Mouse (Mus musculus) thymus, postnatal 4 days (tissue): Measurements from ENCODE around the gene Oxtr.

ENCODE experiments used
- DNase-seq: peaks from one replicate; pipeline ENCODE4 v3.0.0; 2021

The Oxtr gene

GRCm38 (mm10) chr6:112487993-112488392 is 1.8 kb downstream of the Oxtr start:
- DNase-seq: no peak

- peak; percentile 55 for DNase-seq
Measured at GRCm38 (mm10) chr6:112484316-112484715, 5.4 kb downstream of the Oxtr start.

GRCm38 (mm10) chr6:112479861-112480260 is 9.9 kb downstream of the Oxtr start:
- peak; percentile 42 for DNase-seq

- no peak for DNase-seq
Measured at GRCm38 (mm10) chr6:112471644-112472043, 18.1 kb downstream of the Oxtr start.

DNA sequence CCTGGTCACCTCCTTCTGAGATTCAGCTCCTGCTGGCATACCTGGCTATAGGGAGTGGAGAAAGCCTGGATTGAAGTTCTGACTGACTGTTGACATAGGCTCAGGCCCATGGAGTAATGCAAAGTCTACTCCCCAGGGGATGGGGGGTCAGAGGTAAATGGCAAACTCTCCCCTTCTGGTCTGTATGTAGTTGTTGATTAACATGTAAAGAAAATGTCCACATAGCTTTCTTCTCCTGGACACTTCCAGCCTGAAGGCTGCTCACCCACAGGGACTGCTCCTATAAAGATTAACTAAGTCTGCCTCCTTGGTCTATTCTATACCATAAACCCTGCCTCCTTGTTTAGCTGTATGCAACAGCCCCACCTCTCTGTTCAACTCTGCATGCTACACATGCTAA is 23.7 kb downstream of the Oxtr start:
- no peak for DNase-seq

DNA sequence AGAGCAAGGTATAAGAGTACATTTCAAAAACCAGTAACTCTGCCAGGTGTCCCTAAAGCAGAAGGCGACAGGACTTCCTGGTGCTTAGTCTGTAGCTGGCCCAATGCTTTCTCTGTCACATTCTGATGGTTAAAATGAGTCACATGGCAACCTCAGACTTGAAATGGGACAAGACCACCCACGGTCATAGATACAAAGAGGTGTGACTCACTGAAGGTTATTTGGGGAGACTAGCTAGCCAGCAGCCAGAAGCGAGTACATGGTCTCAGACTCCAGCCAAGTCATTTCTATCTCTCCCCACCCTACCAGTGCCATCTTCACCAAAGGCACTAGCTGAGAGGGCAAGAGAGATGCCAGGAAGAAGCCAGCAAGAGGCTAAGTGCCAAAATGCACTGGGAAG is 24.3 kb downstream of the Oxtr start:
- DNase-seq: no peak

DNA sequence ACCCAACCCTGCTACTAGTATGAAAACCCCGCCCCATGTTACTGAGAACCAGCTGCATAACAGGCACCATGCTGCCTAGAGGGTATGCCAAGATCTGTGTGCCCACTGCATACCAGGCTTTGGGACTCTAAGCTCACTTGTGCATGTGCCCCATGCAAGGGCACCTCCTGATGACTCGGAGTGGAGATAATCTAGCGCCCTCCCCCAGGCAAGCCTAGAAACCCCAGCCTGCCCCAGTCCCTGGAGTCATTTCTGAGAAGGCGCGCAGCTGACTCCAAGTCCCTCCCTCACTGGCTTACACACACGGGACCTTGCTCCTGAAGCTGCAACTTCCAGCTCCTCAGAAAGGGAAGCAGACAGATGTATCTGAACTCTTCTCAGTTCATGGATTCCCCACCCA is 26.4 kb downstream of the Oxtr start:
- DNase-seq: no peak

- no peak for DNase-seq
Measured at GRCm38 (mm10) chr6:112461459-112461858, 28.3 kb downstream of the Oxtr start.

GRCm38 (mm10) chr6:112459341-112459749 is 30.4 kb downstream of the Oxtr start, which contains the start of gene Cav3:
TSS of gene Cav3 (plus strand) at chr6:112459505.
- no peak for DNase-seq

DNA sequence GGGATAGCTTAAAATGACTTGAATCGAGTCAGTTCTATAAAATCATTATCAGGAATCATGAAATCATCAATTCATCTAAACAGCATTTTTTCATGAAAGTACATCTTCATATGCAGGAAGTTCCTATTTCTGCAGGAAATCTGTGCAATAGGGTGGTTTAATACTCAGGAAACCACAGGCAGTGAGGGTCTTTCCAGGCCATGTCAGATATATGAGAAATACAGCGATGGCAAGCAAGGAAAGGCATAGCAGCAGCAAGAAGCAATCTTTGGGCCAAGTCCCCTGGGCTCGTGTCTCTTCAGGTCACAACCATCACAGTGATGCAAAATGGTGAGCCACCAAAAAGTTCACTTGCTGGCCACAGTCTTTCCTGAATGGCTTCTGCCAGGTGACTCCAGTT is 44.1 kb downstream of the Oxtr start:
- DNase-seq: no peak

- DNase-seq: no peak
Measured at GRCm38 (mm10) chr6:112426018-112426732, 63.6 kb downstream of the Oxtr start.

DNA sequence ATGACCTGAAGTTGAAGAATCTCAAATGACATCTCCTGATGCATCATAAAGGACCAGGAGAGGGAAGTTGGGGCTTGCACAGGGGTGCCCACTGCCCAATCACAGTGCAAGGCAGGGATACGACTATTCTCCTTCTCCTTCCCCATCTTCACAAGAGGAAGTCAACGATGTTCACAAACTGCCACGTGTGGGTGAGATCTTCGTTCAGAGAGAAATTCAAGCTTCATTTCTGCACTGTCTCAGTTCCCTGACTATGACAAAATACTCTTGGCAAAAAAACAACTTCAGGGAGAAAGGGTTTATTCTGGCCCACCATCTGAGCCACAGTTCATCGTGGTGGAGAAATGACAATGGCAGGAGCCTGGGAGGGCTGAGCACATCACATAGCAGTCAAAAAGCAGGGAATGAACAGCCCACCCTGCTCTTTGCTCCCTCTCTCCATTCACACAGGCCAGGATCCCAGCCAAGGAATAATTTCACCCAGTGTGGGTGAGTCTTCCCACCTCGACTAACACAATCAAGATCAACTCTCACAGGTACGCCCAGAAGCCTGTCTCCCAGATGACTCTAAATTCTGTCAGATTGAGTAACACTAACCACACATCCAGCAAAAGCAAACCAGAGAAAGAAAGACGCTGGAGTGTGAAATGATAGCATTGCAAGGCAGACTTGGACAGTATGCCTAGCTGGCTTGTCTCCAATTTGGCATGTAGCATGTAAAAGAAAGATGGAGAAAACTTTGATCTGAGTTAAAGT is 65.8 kb downstream of the Oxtr start:
- DNase-seq: no peak
